Mouse (Mus musculus) forelimb bud, embryonic 11.5 days (tissue): Measurements from ENCODE around the gene Sf3b5.
"Not testable (repeated sequence)": the region's sequence is repeated elsewhere in the genome, so short reads cannot be mapped to it uniquely, and the experiment has no call there.

ENCODE experiments used
- DNase-seq: peaks from one replicate; pipeline ENCODE4 v3.0.0-alpha.2; 2012; ENCODE audit warnings: low read depth, low spot score

The Sf3b5 gene

DNA sequence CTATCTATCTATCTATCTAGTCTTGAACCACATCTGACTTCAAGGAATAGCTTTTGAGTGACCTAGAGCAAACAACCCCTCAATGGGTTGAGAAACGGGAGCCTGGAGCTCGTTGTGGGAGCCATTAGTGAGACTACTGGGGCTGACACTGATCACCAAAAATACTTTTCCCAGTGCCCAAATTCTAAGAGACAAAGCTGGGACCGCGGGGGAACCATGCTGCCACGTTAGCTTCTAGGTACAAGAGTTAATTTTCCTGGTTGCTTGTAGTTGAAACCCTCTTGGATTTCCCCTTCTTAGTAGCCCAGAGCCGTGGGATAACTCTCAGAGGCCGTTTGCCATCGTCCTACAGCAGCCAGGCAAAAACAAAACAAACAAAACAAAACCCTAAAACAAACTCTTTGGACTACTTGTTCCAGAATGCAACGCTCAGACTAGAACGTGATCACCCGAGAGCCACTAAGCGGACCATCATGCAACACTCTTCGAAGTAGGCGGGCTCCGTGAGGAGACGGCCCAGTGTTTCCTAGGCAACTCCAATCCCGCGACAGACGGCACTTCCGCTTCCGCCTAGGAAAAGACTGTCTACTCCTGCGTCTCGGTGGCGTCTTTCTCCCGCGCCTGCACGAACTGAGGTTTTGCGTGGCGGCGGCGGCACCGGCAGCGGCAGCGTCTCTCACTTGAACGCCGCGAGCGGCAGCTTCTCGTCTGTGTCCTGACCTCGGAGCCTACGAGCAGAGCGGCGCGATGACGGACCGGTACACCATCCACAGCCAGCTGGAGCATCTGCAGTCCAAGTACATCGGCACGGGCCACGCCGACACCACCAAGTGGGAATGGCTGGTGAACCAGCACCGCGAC, 3.0 kb downstream of the Sf3b5 start:
- peak; percentile 97 for DNase-seq

DNA sequence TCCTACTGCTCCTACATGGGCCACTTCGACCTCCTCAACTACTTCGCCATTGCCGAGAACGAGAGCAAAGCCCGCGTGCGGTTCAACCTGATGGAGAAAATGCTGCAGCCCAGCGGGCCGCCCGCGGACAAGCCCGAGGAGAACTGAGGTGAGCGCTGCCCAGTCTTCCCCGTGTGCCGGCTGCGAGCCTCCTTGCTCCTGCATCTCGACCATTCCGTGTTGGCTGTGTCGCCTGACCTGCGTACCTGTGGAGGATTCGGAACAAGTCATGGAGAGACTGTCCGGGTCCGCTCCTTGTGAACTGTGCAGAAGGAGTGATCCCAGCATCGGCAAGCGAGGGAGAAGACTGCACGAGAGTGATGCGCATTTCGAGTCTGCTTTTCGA, 3.6 kb downstream of the Sf3b5 start:
- DNase-seq = no peak

DNA sequence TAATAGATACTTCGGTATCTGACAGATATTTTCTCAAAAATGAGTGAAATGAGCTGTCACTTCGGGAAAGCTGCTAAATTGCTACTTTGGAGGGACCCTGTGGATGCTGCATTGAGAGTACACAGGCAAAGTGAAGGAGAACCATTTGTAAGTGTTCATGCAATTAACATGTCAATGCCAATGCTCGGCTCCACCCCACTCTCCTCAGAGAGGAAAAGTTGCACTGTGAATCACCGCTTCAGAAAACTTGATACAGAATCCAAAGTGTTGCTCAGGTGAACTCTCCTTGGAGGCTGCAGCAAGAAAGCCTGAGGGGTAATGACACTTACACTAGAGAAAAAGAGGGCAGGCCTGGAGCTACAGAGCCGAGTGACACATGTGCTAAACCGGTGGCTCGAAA, 8.9 kb downstream of the Sf3b5 start:
- no peak for DNase-seq

DNA sequence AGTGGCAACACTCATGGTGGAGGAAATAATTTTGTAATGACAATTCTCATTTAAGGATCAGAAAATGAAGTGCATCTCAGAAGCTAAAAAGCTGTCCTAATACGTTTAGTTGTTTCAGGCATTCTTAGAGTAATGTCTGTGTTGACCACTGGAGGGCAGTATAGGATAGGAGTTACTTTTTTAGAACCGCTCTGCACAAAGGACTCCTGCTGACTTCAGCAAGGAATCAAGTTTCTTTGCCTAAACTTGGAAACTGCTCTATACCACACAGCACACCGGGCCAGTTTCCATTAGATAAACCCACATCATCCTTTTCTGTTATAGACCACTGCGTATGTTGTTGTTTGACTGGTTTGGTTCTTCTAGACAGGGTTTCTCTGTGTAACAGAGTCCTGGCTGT, 11.4 kb downstream of the Sf3b5 start:
- DNase-seq = peak; percentile 83

DNA sequence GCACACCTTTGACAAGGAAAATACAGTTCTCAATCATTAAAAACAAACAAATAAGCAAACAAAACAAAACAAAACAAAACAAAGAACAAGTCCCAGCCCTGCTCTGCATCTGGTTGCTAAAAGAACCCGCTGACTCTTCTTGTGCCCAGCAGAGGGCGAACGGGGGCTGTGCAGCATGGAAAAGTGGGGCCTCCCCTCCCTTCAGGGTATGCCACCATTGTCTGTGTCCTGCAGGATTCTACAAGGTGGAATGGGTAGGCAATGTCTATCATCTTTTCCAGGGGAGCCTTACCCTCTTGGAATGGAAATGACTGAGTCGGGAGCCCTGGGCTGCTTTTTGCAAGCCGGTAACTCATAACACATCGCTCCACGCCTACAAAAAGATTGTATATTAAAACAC, 13.4 kb downstream of the Sf3b5 start:
- no peak for DNase-seq

DNA sequence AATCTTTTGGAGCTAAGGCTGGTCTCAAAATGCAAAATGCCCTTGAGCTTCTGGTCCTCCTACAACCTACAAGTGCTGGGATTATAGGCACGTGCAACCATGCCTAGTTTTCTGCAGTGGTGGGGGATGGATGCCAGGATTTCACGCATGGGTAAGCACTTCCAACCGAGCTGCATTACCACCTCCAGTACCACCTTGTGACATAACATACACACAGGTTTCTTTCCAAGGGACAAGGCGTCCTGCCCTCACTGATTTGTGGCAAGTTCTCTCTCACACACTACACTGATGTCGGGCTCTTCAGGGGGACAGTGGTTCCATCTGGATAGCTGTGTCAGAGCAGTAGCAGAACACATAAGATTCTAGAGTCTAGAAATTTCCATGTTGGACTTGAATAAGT, 13.9 kb downstream of the Sf3b5 start:
- no peak for DNase-seq

DNA sequence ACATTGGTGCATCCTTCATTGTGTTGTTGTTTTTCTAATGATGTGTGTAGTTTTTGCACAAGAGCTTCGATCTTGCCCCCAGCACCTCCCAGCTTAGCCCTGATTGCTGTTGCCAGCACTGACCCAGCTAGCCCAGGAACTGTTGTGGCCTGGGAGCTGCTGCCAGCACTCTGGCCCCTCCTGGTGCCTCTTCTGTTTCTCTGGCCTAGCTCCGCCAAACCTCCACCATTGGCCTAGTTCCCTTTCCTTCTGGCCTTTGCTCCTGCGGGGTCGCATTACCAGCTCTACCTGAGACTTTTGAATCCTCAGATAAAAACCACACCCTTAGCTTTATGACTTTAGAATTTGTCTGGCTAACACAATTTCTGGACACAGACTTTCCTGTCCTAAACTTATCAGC, 17.0 kb downstream of the Sf3b5 start:
- no peak for DNase-seq

DNA sequence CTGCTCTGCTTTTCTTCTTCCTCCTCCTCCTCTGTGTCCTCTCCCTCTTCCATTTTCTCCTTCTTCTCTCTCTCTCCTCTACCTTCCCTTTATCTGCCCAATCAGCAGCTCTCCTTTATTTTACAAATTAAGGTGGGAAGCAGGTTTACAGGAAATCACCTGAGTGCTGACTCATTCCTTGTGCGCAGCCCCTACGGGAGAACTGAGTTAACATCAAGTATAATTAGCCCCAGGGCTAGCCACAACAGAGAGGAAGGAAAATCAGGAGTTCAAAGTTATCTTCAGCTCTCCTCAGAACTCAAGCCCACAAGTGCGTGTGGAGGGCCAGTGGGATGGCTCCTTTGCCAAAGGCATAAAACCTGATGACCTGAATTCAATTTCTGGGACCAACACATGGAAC, 18.8 kb downstream of the Sf3b5 start:
- not testable (repeated sequence) for DNase-seq

DNA sequence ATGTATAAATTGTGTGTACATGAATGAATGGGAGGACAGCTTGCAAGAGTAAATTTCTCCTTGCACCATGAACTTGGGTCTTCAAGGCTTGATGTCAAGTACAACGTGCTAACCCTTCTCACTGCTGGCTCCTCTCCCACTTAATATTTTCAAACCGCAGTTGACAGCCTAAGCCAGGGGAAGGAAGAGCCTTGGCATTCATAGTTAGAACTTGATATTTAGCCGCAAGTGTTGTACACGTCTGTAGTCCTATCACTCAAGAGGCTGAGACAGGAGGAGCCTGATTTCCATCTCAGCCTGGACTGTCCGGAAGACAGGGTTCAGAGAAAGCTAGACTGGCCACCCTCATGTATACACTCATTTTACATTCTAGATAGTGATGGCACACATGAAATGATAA, 22.6 kb downstream of the Sf3b5 start:
- no peak for DNase-seq

DNA sequence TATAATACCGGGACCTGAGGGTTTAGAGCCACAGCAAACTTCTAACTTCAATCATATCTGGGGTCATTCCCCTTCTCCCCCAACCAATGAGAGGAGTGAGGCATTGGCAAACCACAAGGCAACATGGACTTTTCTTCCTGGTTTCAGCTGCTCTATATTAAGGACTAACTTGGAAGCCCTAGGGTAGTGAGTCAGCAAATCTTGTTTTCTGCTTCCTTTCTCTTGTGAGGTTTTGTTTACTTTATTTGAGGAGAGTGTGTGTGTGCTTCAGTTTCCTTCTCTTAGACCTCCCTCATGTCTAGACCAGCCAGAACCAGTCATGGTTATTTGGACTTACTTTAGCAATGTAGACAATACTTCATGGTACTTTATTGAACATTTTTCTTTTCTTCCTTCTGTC, 23.1 kb downstream of the Sf3b5 start:
- no peak for DNase-seq

DNA sequence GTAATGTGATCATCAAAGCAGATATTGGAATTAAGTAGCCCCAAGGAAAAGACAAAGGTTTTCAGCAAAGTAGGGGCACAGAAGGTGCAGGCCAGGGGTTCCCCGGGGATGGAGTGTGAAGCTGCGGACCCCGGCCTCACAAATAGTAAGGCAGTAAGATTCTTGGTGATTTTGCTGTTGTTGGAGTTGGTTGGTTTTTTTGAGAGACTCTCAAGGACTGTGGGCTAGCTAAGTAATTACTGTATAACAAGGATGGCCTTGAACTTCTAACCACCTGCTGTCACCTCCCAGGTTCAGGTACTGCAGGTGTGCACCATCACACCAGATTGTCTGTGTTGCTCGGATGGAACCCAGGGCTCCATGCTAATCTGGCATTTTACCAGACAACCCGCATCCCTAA, 24.3 kb downstream of the Sf3b5 start:
- DNase-seq = no peak

DNA sequence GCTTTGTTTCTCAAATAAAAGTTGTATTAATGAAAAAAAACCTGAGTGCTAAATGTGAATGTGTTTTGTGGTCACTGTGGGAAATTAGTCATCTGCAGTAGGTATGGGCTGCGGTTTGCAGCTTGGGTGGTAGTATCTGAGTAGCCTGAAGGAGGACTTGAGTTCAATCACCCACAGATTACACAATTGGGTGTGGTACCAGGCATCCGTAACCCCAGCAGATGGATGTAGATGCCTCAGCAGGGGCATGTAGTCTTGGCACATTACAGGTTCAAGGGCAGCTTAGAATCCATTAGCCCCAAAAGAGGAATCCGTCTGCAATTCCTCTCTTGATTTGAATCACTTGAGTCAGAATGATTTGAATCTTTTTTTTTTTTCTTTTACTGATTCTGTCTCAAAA, 30.1 kb downstream of the Sf3b5 start:
- DNase-seq = no peak

DNA sequence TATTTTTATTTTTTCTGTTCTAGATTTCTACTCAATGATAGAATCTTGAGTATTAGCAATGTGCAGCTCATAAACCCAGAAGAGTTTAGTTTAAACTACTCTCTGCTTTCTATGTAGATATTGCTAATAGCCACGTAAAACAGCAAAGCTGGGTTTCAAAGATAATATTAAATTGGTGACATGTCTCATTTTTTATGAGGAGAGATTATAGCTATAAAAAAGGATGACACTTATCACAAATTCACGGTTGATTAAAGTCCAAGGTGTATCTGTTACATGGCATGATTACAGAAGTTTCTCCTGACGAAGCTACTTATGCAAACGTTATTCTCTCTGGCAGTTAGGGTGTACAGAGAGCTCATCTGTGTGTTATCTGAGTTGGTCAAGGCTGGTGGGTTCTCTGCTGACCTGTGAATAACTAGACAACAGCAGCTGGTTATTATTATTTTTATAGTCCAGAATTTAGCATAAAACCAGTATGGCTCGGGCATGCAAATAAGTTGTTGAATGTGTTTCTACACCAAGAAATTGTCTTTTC, 34.6 kb downstream of the Sf3b5 start:
- no peak for DNase-seq

DNA sequence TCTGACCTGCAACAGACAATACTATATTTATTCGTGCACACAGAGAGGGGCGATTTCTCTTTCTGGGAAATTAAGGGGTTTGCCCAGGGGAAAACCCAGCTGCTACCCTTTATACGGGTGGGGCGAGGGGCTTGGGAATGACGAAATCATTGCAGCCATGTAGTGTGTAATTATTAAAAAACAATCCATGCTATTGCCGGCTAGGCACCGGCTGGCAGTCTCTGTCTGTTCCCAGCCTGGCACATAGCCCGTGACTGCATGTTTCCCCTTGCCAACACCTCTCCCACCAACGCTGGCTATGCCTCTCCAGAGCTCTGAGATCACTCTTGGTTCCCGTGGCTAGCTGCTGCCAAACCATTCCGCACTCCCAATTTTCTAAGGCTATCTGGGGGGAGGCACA, 39.5 kb downstream of the Sf3b5 start:
- DNase-seq = no peak

DNA sequence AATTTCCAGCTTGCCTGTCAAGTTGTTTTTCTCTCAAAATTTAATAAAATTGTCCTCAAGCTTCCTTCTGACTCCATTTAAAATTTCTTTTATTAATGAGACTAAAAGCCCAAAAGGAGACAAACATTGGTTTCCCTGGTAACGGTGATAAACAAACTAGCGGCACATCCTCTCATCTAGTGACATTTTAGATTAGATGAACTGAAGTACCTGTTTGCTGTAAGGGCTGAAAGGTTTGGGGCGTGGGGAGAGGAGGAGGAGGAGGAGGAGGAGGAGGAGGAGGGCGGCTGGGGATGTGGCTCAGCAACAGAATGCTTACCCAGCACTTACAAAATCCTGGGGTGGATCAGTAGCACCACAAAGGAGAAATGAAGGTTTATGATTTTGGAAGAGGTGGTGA, 42.7 kb downstream of the Sf3b5 start:
- DNase-seq = no peak

DNA sequence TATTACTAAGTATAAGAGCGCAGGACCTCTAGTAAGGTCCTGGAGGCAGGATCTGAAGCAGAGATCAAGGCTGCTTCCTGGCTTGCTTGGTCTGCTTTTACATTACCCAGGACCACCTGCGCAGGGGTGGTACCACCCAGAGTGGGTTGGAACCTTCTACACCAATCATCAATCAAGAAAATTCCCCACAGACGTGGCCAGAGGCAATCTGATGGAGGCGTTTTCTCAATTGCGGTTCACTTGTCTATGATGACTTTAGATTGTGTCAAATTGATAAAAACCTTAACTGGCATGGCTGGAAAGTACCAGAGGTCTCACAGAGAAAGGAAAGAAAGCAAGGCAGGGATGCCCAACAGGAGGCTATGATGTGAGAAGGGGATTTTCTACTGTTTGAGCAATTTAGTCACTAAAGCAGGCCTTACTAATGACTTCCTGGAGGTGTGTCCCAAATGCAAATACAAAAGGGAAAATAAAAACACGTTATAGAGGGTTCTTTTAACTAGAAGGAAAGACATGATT, 51.8 kb downstream of the Sf3b5 start:
- no peak for DNase-seq
